Mouse (Mus musculus) activated CD4-positive, CD25-positive, alpha-beta regulatory T cell, adult 9 weeks (primary cell): ENCODE results near the gene Hsf3. TPM values are rescaled to one million over a fixed set of nuclear protein-coding genes. Genes with fewer than 3 reads are reported as not detected.

ENCODE experiments used
- polyA plus RNA-seq: library from polyadenylated mRNA; unstranded; fragments of 100-300 nt; shearing (Covaris generic); gene quantifications from one replicate; pipeline ENCODE4 v1.2.1, GENCODE M21; 2017

The Hsf3 gene
- polyA plus RNA-seq = not detected

GRCm38 (mm10) chrX:96456201-96456963 lies at the start of gene Hsf3:
Gene Hsf3 (minus strand): TSS chrX:96456294.

GRCm38 (mm10) chrX:96455149-96455548 lies 945 bp downstream of the Hsf3 start, which contains the start of gene Heph:
Gene Heph (plus strand): TSS chrX:96455359.

GRCm38 (mm10) chrX:96293338-96293737 lies 162.8 kb downstream of the Hsf3 start, which contains the start of gene Vsig4:
Gene Vsig4 (minus strand): TSS chrX:96293438.

Other genes with a start within 250 kb of the Hsf3 start
- gene Vsig4, start 162.9 kb downstream of the Hsf3 start, polyA plus RNA-seq = not detected
- not detected for gene Heph, start 935 bp downstream of the Hsf3 start, polyA plus RNA-seq